In genomic region chr11:44453423-44453822, GRCm38 (mm10) we compare ENCODE assay signal across 8 mouse cellular contexts. TPM values are rescaled to one million over a fixed set of nuclear protein-coding genes. Genes with fewer than 3 reads are reported as not detected.
DNase-seq lines count a peak whose midpoint lies in the region; ATAC-seq lines count a peak whose summit lies in the region.

No protein-coding gene starts in this region.

- WGBS in forebrain, embryonic 11.5 days: 72% methylated on average over 2 of the region's 2 CpGs
- WGBS in forebrain, embryonic 12.5 days: 63% methylated on average over 2 of the region's 2 CpGs
- WGBS in hindbrain, embryonic 15.5 days: 56% methylated on average over 2 of the region's 2 CpGs

- H3K9ac ChIP-seq in forebrain, embryonic 11.5 days (ENCODE audit: low read length): no peak overlapping the region
- no peak overlapping the region for H3K9ac ChIP-seq in forebrain, embryonic 12.5 days
- no peak overlapping the region for H3K9ac ChIP-seq in hindbrain, embryonic 15.5 days

- no peaks in the 10 kb centered on the region for H3K36me3 ChIP-seq in forebrain, embryonic 11.5 days (ENCODE audit: control insufficient read depth, insufficient read depth, low read length)
- H3K36me3 ChIP-seq in forebrain, embryonic 12.5 days (replicated peaks): peaks cover 23% of the 10 kb centered on the region
- H3K36me3 ChIP-seq in hindbrain, embryonic 15.5 days: peaks cover 18% of the 10 kb centered on the region

- no peak overlapping the region for H3K27ac ChIP-seq in forebrain, embryonic 11.5 days (ENCODE audit: low read depth, low read length)
- no peak overlapping the region for H3K27ac ChIP-seq in forebrain, embryonic 12.5 days
- no peak overlapping the region for H3K27ac ChIP-seq in hindbrain, embryonic 15.5 days (replicated peaks)

- peak; percentile 53 for DNase-seq in forebrain, embryonic 11.5 days (ENCODE audit: low spot score)
- peak; percentile 79 for DNase-seq in NIH3T3 (ENCODE audit: low read depth)
- peak; percentile 70 for DNase-seq in embryo, embryonic 11 days
- DNase-seq in layer of hippocampus, postnatal 25 days (ENCODE audit: extremely low spot score in 1 of 2, low spot score in 1 of 2): peak; percentile 35 to 71
- DNase-seq in right cerebral cortex, postnatal 4 days: peak; percentile 60

- no peak overlapping the region for H3K4me2 ChIP-seq in forebrain, embryonic 11.5 days (ENCODE audit: low read depth, low read length, severe bottlenecking)
- H3K4me2 ChIP-seq in forebrain, embryonic 12.5 days: no peak overlapping the region
- no peak overlapping the region for H3K4me2 ChIP-seq in hindbrain, embryonic 15.5 days

- no peaks in the 10 kb centered on the region for H3K9me3 ChIP-seq in forebrain, embryonic 11.5 days (ENCODE audit: control insufficient read depth, low read length)
- H3K9me3 ChIP-seq in forebrain, embryonic 12.5 days: no peaks in the 10 kb centered on the region
- no peaks in the 10 kb centered on the region for H3K9me3 ChIP-seq in hindbrain, embryonic 15.5 days

- no peaks in the 10 kb centered on the region for H3K4me1 ChIP-seq in forebrain, embryonic 11.5 days (replicated peaks; ENCODE audit: control insufficient read depth, insufficient read depth, low read length)
- no peaks in the 10 kb centered on the region for H3K4me1 ChIP-seq in forebrain, embryonic 12.5 days
- no peaks in the 10 kb centered on the region for H3K4me1 ChIP-seq in hindbrain, embryonic 15.5 days (replicated peaks)

- 0 out of 2 replicates have a peak, but pooled peaks have one; percentile 33 for ATAC-seq in forebrain, embryonic 11.5 days (replicated peaks; ENCODE audit: low FRiP score)
- ATAC-seq in forebrain, embryonic 12.5 days (ENCODE audit: low FRiP score): no peak
- peak; percentile 71; the same call in 1 of the 2 replicates for ATAC-seq in hindbrain, embryonic 15.5 days (ENCODE audit: low FRiP score, low read depth)
- ATAC-seq in megakaryocyte-erythroid progenitor cell, adult 5-6 weeks (replicated peaks; ENCODE audit: low FRiP score, low TSS enrichment, poor library complexity, severe bottlenecking): peak; percentile 67

- no peak overlapping the region for H3K4me3 ChIP-seq in forebrain, embryonic 11.5 days (ENCODE audit: low read depth, low read length)
- H3K4me3 ChIP-seq in forebrain, embryonic 12.5 days (replicated peaks): no peak overlapping the region
- H3K4me3 ChIP-seq in hindbrain, embryonic 15.5 days: no peak overlapping the region

- H3K27me3 ChIP-seq in forebrain, embryonic 11.5 days (ENCODE audit: control insufficient read depth, insufficient read depth, low read length): no peaks in the 10 kb centered on the region
- H3K27me3 ChIP-seq in forebrain, embryonic 12.5 days: no peaks in the 10 kb centered on the region
- no peaks in the 10 kb centered on the region for H3K27me3 ChIP-seq in hindbrain, embryonic 15.5 days

RNA-seq across cellular contexts. Expression of gene Ublcp1, which starts 16.9 kb away (rescaled TPM):
- polyA plus RNA-seq in forebrain, embryonic 11.5 days (2014; fragmentation: Nextera tagmentation; extraction: Ambion mirVana): 66.0 and 68.3 TPM in 2 replicates
- polyA plus RNA-seq in forebrain, embryonic 12.5 days (2016; fragmentation: Nextera tagmentation; extraction: Ambion mirVana): 61.7 and 65.2 TPM in 2 replicates
- polyA plus RNA-seq in hindbrain, embryonic 15.5 days (2015; fragmentation: Nextera tagmentation; extraction: Ambion mirVana): 56.0 and 57.0 TPM in 2 replicates
- 10 to 100 TPM; 43.0 to 43.6 TPM for total RNA-seq in layer of hippocampus, postnatal 25 days (2021)
- 51.7 and 58.8 TPM in 2 replicates for total RNA-seq in megakaryocyte-erythroid progenitor cell, adult 5-6 weeks (2014; fragmentation: Nextera tagmentation)
- total RNA-seq in megakaryocyte-erythroid progenitor cell, adult 5-6 weeks (2017): 122 and 125 TPM in 2 replicates

RNA-seq across cellular contexts. Expression of gene Il12b, which starts 53.6 kb away (rescaled TPM):
- polyA plus RNA-seq in forebrain, embryonic 11.5 days (2014; fragmentation: Nextera tagmentation; extraction: Ambion mirVana): not detected in 2 replicates
- polyA plus RNA-seq in forebrain, embryonic 12.5 days (2016; fragmentation: Nextera tagmentation; extraction: Ambion mirVana): not detected in 2 replicates
- not detected in 2 replicates for polyA plus RNA-seq in hindbrain, embryonic 15.5 days (2015; fragmentation: Nextera tagmentation; extraction: Ambion mirVana)
- not detected for total RNA-seq in layer of hippocampus, postnatal 25 days (2021)
- total RNA-seq in megakaryocyte-erythroid progenitor cell, adult 5-6 weeks (2014; fragmentation: Nextera tagmentation): not detected in 2 replicates
- not detected in 2 replicates for total RNA-seq in megakaryocyte-erythroid progenitor cell, adult 5-6 weeks (2017)
